Mouse (Mus musculus) frontal cortex, adult 2 months (tissue): ENCODE measurements around the gene Rffl. TPM values are rescaled to one million over a fixed set of nuclear protein-coding genes. Genes with fewer than 3 reads are reported as not detected.
"Not testable (repeated sequence)": the region's sequence is repeated elsewhere in the genome, so short reads cannot be mapped to it uniquely, and the experiment has no call there.

ENCODE experiments used
- DNase-seq, 2 experiments: peaks; one replicate each; pipeline ENCODE4 v3.0.0; 2022; ENCODE audit warnings: low spot score in 1 of 2; ENCODE audit errors: extremely low spot score in 1 of 2
- polyA plus RNA-seq: library from polyadenylated mRNA; depleted of rRNA; stranded (reverse); fragments of >200 nt; gene quantifications from 2 replicates; pipeline ENCODE4 v1.2.3, GENCODE M21; 2012

Gene Rffl
- polyA plus RNA-seq, 1 experiment = 8.6 TPM

GRCm38 (mm10) chr11:82847571-82848000, 23.4 kb downstream of the Rffl start:
- no peak for DNase-seq

- no peak for DNase-seq
Observed at GRCm38 (mm10) chr11:82846938-82847337, 24.1 kb downstream of the Rffl start.

- no peak for DNase-seq
Observed at GRCm38 (mm10) chr11:82846079-82846436, 25.0 kb downstream of the Rffl start.

- peak in 1 of 2 experiments; percentile 47 for DNase-seq
Observed at GRCm38 (mm10) chr11:82845415-82846078, 25.5 kb downstream of the Rffl start.

DNA sequence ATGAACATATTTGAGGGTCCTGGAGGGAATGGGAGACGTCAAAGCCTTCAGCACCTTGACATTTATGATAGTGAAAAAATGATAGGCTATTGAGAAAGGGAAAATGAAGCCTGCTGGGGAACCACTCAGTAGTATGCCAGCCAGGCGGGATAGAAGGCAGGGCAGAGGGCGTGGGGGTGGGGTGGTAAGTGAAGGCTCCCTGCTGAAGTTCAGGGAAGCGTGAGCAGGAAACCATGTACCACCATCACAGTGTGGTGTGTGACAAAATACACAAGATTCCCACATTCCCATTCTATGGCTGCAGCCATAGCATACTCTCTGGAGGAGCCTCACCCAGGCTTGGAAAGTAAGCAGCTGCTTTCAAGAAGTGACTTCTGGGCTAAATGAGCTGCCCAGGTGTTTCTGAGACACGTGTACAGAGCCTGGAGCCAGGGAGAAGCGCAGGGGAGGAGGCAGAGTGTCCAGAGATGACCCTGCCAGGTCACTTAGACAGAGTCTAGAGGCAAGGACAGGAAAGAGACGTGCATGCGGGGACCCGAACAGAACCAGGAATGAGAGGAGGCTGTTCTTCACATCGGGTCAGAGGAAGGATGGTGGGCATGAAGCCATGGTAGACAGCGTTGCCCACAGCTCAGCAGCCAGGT, 26.1 kb downstream of the Rffl start:
- DNase-seq = no peak

GRCm38 (mm10) chr11:82838511-82838910, 32.5 kb downstream of the Rffl start:
- DNase-seq = no peak

- DNase-seq = no peak
Observed at GRCm38 (mm10) chr11:82837848-82838247, 33.2 kb downstream of the Rffl start.

DNA sequence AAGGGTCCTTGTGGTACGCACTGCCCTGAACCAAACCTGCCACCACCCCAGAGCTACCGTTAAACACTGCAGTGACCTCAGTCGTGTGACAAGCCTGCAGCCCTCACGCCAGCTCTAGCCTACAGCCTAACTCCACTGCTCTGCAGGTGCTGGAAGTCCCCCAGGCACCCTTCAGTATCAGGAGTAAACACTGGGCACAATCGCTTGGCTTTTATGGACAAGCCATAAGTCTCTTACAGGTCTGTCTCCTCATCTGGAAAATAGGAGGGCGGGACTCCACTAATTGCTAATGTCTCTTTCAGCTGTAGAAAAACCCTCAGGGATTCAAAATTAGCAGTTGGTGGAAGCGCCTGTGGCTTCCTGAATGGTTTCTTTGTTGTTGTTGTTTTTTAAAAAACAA, 33.8 kb downstream of the Rffl start:
- DNase-seq = no peak

GRCm38 (mm10) chr11:82835616-82836432, 35.2 kb downstream of the Rffl start:
- peak in 1 of 2 experiments; percentile 32 for DNase-seq

DNA sequence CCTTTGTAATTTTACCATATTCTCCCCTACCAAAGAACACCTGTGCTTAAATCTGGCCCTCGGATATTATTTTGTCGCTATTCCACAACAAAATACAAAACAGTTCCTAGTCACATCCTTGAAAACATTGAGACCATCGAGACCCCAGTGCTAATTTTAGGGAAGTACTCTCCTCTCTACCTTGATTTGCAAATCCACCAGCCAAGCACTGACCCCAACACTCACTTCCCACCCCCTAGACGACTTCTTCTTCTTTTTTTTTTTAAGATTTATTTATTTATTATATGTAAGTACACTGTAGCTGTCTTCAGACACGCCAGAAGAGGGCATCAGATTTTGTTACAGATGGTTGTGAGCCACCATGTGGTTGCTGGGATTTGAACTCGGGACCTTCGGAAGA, 36.7 kb downstream of the Rffl start:
- DNase-seq = not testable (repeated sequence)

GRCm38 (mm10) chr11:82833929-82834328, 37.1 kb downstream of the Rffl start:
- no peak for DNase-seq

DNA sequence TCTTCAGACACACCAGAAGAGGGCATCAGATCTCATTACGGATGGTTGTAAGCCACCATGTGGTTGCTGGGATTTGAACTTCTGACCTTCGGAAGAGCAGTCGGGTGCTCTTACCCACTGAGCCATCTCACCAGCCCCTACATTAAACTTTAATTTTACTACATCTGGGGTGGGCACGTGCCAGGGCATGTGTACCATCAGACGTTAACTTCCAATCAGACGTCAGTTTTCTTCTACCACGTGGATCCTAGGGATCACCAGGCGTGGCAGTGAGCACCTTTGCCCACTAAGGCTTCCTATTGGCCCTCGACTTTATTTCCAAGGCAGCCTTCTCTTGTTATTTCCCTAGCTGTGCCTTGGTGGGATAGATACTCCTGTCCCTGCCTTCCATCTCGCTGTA, 38.6 kb downstream of the Rffl start:
- DNase-seq = not testable (repeated sequence)

GRCm38 (mm10) chr11:82831008-82831893, 39.8 kb downstream of the Rffl start:
- DNase-seq = peak in 1 of 2 experiments; percentile 15

DNA sequence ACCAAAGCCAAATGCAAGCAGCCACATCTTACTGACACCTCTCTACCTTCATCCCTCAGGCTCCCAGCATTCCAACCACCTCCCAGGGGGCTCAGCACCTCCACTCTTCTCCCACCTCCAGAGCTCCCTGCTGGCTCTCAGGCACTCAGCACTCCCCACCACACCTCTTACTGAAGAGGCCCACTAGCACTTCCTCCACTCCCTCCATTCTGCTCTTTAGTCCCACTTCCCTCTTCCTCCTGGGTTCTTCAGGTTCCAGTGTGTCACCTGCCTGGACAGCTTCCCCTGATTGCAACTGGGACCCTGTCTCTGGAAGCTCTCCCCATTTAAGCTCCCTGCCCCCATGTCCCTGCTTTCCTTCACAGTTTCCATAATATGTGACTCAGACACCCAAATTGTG, 44.2 kb downstream of the Rffl start:
- no peak for DNase-seq

GRCm38 (mm10) chr11:82820788-82821456, 50.1 kb downstream of the Rffl start:
- DNase-seq = no peak

DNA sequence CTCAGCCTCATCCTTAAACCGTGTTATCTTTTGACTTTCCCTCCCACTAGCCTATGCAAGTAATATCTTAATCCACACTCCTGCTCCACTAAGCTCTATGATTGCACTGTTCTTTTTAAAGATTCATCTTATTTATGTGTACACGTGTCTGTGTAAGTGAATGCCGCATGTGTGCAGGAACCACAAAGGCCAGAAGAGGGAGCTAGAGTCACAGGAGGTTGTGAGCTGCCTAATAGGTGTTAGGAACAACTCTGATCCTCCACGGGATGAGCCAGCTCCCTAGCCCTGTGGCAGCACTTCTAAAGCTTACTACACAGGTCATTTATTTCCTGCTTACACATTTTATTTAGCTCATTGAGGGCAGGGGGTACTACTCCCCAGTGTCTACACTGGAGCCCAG, 51.7 kb downstream of the Rffl start:
- DNase-seq = peak in 1 of 2 experiments; percentile 46

GRCm38 (mm10) chr11:82808485-82808884, 62.5 kb downstream of the Rffl start:
- no peak for DNase-seq

DNA sequence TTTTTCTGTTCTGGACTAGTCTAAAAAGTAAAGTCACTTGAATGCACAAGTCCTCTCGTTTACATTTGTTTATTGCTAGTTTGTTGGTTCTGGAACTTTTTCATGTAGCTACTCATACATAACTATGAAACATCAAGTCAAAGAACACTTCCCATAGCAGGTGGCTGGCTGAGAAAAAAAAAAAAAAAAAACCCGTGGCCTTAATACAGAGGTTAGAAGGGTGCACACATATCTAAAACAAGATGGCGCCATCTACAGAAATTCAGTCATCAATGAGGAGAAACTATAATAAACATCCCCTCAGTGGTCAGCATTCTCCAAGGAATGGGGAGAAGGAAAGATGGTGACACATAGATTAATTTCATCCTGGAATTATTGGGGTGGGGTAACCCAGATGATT, 63.6 kb downstream of the Rffl start:
- no peak for DNase-seq

DNA sequence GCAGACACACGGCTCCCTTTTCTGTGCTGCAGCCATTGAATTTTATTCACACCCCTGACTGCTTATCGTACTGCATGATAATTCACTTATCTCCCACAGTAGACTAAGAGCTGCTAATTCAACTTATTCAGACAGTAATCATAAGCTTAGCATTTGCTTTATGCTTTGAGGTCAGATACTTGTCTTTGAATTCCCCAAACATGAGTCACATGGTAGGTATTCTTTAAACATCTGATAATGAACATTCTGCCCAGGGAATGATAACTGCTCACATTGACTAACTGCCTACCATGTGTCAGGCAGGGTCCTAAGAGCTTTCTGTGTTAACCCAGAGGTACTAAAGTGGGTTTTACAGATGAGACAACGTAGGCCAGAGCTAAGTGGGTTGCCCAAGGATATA, 64.4 kb downstream of the Rffl start:
- no peak for DNase-seq

- no peak for DNase-seq
Observed at GRCm38 (mm10) chr11:82783453-82783852, 87.6 kb downstream of the Rffl start.
